Mouse (Mus musculus) lung, adult 2 months (tissue): ENCODE results near the gene Tuft1.
"Not testable (repeated sequence)": the region's sequence is repeated elsewhere in the genome, so short reads cannot be mapped to it uniquely, and the experiment has no call there.

Experiments used
- CTCF ChIP-seq: fragments of 200-500 bp; IDR thresholded peaks from 2 replicates; pipeline ENCODE4 v1.5.1; 2011; ENCODE audit warnings: mild to moderate bottlenecking, low read length, control low read depth; ENCODE audit not compliant: insufficient read depth
- POLR2A ChIP-seq: fragments of 200-500 bp; IDR thresholded peaks from 2 replicates; pipeline ENCODE4 v1.6.1; 2011; ENCODE audit warnings: low read depth, mild to moderate bottlenecking, control low read depth, low read length, borderline replicate concordance; ENCODE audit errors: extremely low read depth

GRCm38 (mm10) chr3:94696257-94696656, 37.6 kb upstream of the Tuft1 start:
- not testable (repeated sequence) for TF ChIP-seq CTCF, POLR2A
